Mouse (Mus musculus): ENCODE results near the gene Igtp.

Gene Igtp

GRCm38 (mm10) chr11:58199229-58200037 lies at the start of gene Igtp, which contains the start of gene Irgm2:
Gene Igtp (plus strand): TSS chr11:58199556.
Gene Irgm2 (plus strand): TSS chr11:58199618.
- DNase-seq (ENCODE audit: low spot score): peak; percentile 87

GRCm38 (mm10) chr11:58155458-58155857 lies 43.9 kb upstream of the Igtp start:
- no peak for DNase-seq (ENCODE audit: low spot score)

GRCm38 (mm10) chr11:58156871-58157270 lies 42.5 kb upstream of the Igtp start:
- DNase-seq (ENCODE audit: low spot score): no peak

GRCm38 (mm10) chr11:58165072-58165471 lies 34.3 kb upstream of the Igtp start:
- DNase-seq (ENCODE audit: low spot score): peak; percentile 22

- DNase-seq (ENCODE audit: low spot score): no peak
Observed at GRCm38 (mm10) chr11:58167822-58168166, 31.6 kb upstream of the Igtp start.

GRCm38 (mm10) chr11:58168167-58168915 lies 31.0 kb upstream of the Igtp start, which contains the start of gene Gemin5:
Gene Gemin5 (minus strand): TSS chr11:58168539.
- peak; percentile 78 for DNase-seq (ENCODE audit: low spot score)

GRCm38 (mm10) chr11:58169666-58170065 lies 29.7 kb upstream of the Igtp start:
- no peak for DNase-seq (ENCODE audit: low spot score)

GRCm38 (mm10) chr11:58171459-58172091 lies 27.8 kb upstream of the Igtp start, which contains the start of gene Mrpl22:
Gene Mrpl22 (plus strand): TSS chr11:58171661.
- DNase-seq (ENCODE audit: low spot score): peak; percentile 90

- DNase-seq (ENCODE audit: low spot score): peak; percentile 78
Observed at GRCm38 (mm10) chr11:58179563-58179962, 19.8 kb upstream of the Igtp start.

GRCm38 (mm10) chr11:58179986-58180385 lies 19.4 kb upstream of the Igtp start:
- DNase-seq (ENCODE audit: low spot score): peak; percentile 19

GRCm38 (mm10) chr11:58180756-58181155 lies 18.6 kb upstream of the Igtp start:
- no peak for DNase-seq (ENCODE audit: low spot score)

- DNase-seq (ENCODE audit: low spot score): peak; percentile 50
Observed at GRCm38 (mm10) chr11:58183579-58183978, 15.8 kb upstream of the Igtp start.

GRCm38 (mm10) chr11:58189675-58190074 lies 9.7 kb upstream of the Igtp start:
- DNase-seq (ENCODE audit: low spot score): no peak

GRCm38 (mm10) chr11:58193326-58193725 lies 6.0 kb upstream of the Igtp start:
- no peak for DNase-seq (ENCODE audit: low spot score)

GRCm38 (mm10) chr11:58193860-58194520 lies 5.4 kb upstream of the Igtp start:
- no peak for DNase-seq (ENCODE audit: low spot score)

GRCm38 (mm10) chr11:58198663-58199062 lies 693 bp upstream of the Igtp start:
- no peak for DNase-seq (ENCODE audit: low spot score)

- no peak for DNase-seq (ENCODE audit: low spot score)
Observed at GRCm38 (mm10) chr11:58200226-58200625, 870 bp downstream of the Igtp start.

- DNase-seq (ENCODE audit: low spot score): peak; percentile 51
Observed at GRCm38 (mm10) chr11:58201052-58201451, 1.7 kb downstream of the Igtp start.

GRCm38 (mm10) chr11:58210321-58210886 lies 11.0 kb downstream of the Igtp start:
- DNase-seq (ENCODE audit: low spot score): no peak

GRCm38 (mm10) chr11:58211062-58211681 lies 11.8 kb downstream of the Igtp start:
- DNase-seq (ENCODE audit: low spot score): peak; percentile 45

- DNase-seq (ENCODE audit: low spot score): peak; percentile 36
Observed at GRCm38 (mm10) chr11:58211682-58212067, 12.3 kb downstream of the Igtp start.

Data from T-cell, adult 2 months (primary cell).